Mouse (Mus musculus): ENCODE data around the gene Rundc1. TPM values are rescaled to one million over a fixed set of nuclear protein-coding genes. Genes with fewer than 3 reads are reported as not detected.
"Not testable (repeated sequence)": the region's sequence is repeated elsewhere in the genome, so short reads cannot be mapped to it uniquely, and the experiment has no call there.

The Rundc1 gene
- polyA plus RNA-seq, 1 experiment from 2014 or later = 30.7 TPM

GRCm38 (mm10) chr11:101467477-101468262 lies 42.8 kb downstream of the Rundc1 start:
- peak; percentile 72 for ATAC-seq
- Histone ChIP-seq H3K4me2 (ENCODE audit: low read length) (peak overlapping the region; percentile 86), H3K36me3 (ENCODE audit: control insufficient read depth, insufficient read depth, low read length) (no peaks in the 10 kb centered on the region; the same call in 1 of the 2 replicates), H3K4me1 (ENCODE audit: control insufficient read depth, insufficient read depth, low read depth, low read length) (peaks cover 40% of the 10 kb centered on the region), H3K27me3 (replicated peaks; ENCODE audit: control insufficient read depth, insufficient read depth, low read length) (no peaks in the 10 kb centered on the region), H3K9ac (ENCODE audit: low read depth, low read length) (peak overlapping the region; percentile 89), H3K9me3 (ENCODE audit: control insufficient read depth, low read length) (no peaks in the 10 kb centered on the region), H3K27ac (ENCODE audit: low read depth, low read length) (peak overlapping the region; percentile 88), H3K4me3 (ENCODE audit: low read length) (peak overlapping the region; percentile 86)
- under 1% methylated on average over 52 of the region's 54 CpGs for WGBS

- peak overlapping the region; percentile 88 for H3K27ac ChIP-seq (ENCODE audit: low read depth, low read length)
- no peaks in the 10 kb centered on the region; the same call in 1 of the 2 replicates for H3K36me3 ChIP-seq (ENCODE audit: control insufficient read depth, insufficient read depth, low read length)
- H3K4me1 ChIP-seq (ENCODE audit: control insufficient read depth, insufficient read depth, low read depth, low read length) = peaks cover 34% of the 10 kb centered on the region
- H3K27me3 ChIP-seq (replicated peaks; ENCODE audit: control insufficient read depth, insufficient read depth, low read length) = no peaks in the 10 kb centered on the region
- peak overlapping the region; percentile 86 for H3K4me3 ChIP-seq (ENCODE audit: low read length)
- peak; percentile 45 for ATAC-seq
- no peaks in the 10 kb centered on the region for H3K9me3 ChIP-seq (ENCODE audit: control insufficient read depth, low read length)
- peak overlapping the region; percentile 89 for H3K9ac ChIP-seq (ENCODE audit: low read depth, low read length)
- H3K4me2 ChIP-seq (ENCODE audit: low read length) = peak overlapping the region; percentile 86
- WGBS = under 1% methylated on average over 24 of the region's 31 CpGs
Observed at GRCm38 (mm10) chr11:101468263-101468688, 43.4 kb downstream of the Rundc1 start.

- 3% methylated on average over 13 of the region's 13 CpGs for WGBS
Observed at GRCm38 (mm10) chr11:101468731-101469130, 43.8 kb downstream of the Rundc1 start.

GRCm38 (mm10) chr11:101469155-101469554 lies 44.3 kb downstream of the Rundc1 start:
- Histone ChIP-seq H3K27ac (ENCODE audit: low read depth, low read length) (no peak overlapping the region), H3K9me3 (ENCODE audit: control insufficient read depth, low read length) (no peaks in the 10 kb centered on the region), H3K4me1 (ENCODE audit: control insufficient read depth, insufficient read depth, low read depth, low read length) (peaks cover 25% of the 10 kb centered on the region), H3K4me3 (ENCODE audit: low read length) (peak overlapping the region; percentile 86), H3K36me3 (ENCODE audit: control insufficient read depth, insufficient read depth, low read length) (no peaks in the 10 kb centered on the region; the same call in 1 of the 2 replicates), H3K27me3 (replicated peaks; ENCODE audit: control insufficient read depth, insufficient read depth, low read length) (no peaks in the 10 kb centered on the region), H3K9ac (ENCODE audit: low read depth, low read length) (peak overlapping the region; percentile 89), H3K4me2 (ENCODE audit: low read length) (peak overlapping the region; percentile 86)
- 52% methylated on average over 4 of the region's 4 CpGs for WGBS
- no peak for ATAC-seq

More at GRCm38 (mm10) chr11:101468731-101469130, 43.8 kb downstream of the Rundc1 start:
- H3K27me3 ChIP-seq (replicated peaks; ENCODE audit: control insufficient read depth, insufficient read depth, low read length) = no peaks in the 10 kb centered on the region
- H3K4me3 ChIP-seq (ENCODE audit: low read length) = peak overlapping the region; percentile 86
- no peaks in the 10 kb centered on the region; the same call in 1 of the 2 replicates for H3K36me3 ChIP-seq (ENCODE audit: control insufficient read depth, insufficient read depth, low read length)
- no peak for ATAC-seq
- H3K27ac ChIP-seq (ENCODE audit: low read depth, low read length) = peak overlapping the region; percentile 88
- peak overlapping the region; percentile 89 for H3K9ac ChIP-seq (ENCODE audit: low read depth, low read length)
- H3K9me3 ChIP-seq (ENCODE audit: control insufficient read depth, low read length) = no peaks in the 10 kb centered on the region
- H3K4me2 ChIP-seq (ENCODE audit: low read length) = peak overlapping the region; percentile 86
- peaks cover 30% of the 10 kb centered on the region for H3K4me1 ChIP-seq (ENCODE audit: control insufficient read depth, insufficient read depth, low read depth, low read length)

GRCm38 (mm10) chr11:101470206-101470605 lies 45.3 kb downstream of the Rundc1 start:
- H3K9me3 ChIP-seq (ENCODE audit: control insufficient read depth, low read length) = no peaks in the 10 kb centered on the region
- H3K27ac ChIP-seq (ENCODE audit: low read depth, low read length) = no peak overlapping the region
- peak overlapping the region; percentile 23; the same call in 1 of the 2 replicates for H3K9ac ChIP-seq (ENCODE audit: low read depth, low read length)
- peaks cover 22% of the 10 kb centered on the region for H3K4me1 ChIP-seq (ENCODE audit: control insufficient read depth, insufficient read depth, low read depth, low read length)
- H3K27me3 ChIP-seq (replicated peaks; ENCODE audit: control insufficient read depth, insufficient read depth, low read length) = no peaks in the 10 kb centered on the region
- H3K36me3 ChIP-seq (ENCODE audit: control insufficient read depth, insufficient read depth, low read length) = no peaks in the 10 kb centered on the region; the same call in 1 of the 2 replicates
- ATAC-seq = no peak
- H3K4me3 ChIP-seq (ENCODE audit: low read length) = no peak overlapping the region
- peak overlapping the region; percentile 21 for H3K4me2 ChIP-seq (ENCODE audit: low read length)
- WGBS = 23% methylated on average over 7 of the region's 7 CpGs

DNA sequence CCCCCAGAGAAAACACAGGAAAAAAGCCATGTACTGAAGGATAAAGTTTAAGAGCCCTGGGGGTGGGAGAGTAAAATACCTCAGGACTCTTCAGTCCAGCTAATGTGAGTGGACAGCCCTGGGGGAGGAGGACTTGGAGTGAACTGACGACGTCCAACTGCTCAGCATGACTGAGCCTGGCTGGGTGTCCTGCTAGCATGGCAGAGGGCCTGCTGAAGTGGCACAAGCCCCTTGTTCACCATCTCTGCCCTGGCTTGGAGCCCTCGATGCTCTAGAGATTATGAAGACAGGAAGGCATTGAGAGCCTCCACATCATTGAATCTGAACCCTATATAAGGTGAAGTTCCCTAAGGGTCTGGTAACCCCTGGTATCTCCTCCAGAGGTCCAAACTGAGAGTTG lies 47.0 kb downstream of the Rundc1 start:
- Histone ChIP-seq H3K4me3 (ENCODE audit: low read length) (no peak overlapping the region), H3K9ac (ENCODE audit: low read depth, low read length) (no peak overlapping the region), H3K4me1 (ENCODE audit: control insufficient read depth, insufficient read depth, low read depth, low read length) (peaks cover 17% of the 10 kb centered on the region), H3K36me3 (ENCODE audit: control insufficient read depth, insufficient read depth, low read length) (no peaks in the 10 kb centered on the region; the same call in 1 of the 2 replicates), H3K27me3 (replicated peaks; ENCODE audit: control insufficient read depth, insufficient read depth, low read length) (no peaks in the 10 kb centered on the region), H3K9me3 (ENCODE audit: control insufficient read depth, low read length) (no peaks in the 10 kb centered on the region), H3K27ac (ENCODE audit: low read depth, low read length) (0 out of 2 replicates have a peak overlapping the region, but pooled peaks have one; percentile 34), H3K4me2 (ENCODE audit: low read length) (no peak overlapping the region)
- ATAC-seq = no peak
- 41% methylated on average over 3 of the region's 3 CpGs for WGBS

- Histone ChIP-seq H3K4me2 (ENCODE audit: low read length) (no peak overlapping the region), H3K36me3 (ENCODE audit: control insufficient read depth, insufficient read depth, low read length) (no peaks in the 10 kb centered on the region; the same call in 1 of the 2 replicates), H3K4me3 (ENCODE audit: low read length) (no peak overlapping the region), H3K9ac (ENCODE audit: low read depth, low read length) (no peak overlapping the region), H3K27me3 (replicated peaks; ENCODE audit: control insufficient read depth, insufficient read depth, low read length) (no peaks in the 10 kb centered on the region), H3K4me1 (ENCODE audit: control insufficient read depth, insufficient read depth, low read depth, low read length) (peaks cover 16% of the 10 kb centered on the region), H3K27ac (ENCODE audit: low read depth, low read length) (no peak overlapping the region), H3K9me3 (ENCODE audit: control insufficient read depth, low read length) (no peaks in the 10 kb centered on the region)
- 48% methylated on average over 7 of the region's 7 CpGs for WGBS
- ATAC-seq = no peak
Observed at GRCm38 (mm10) chr11:101472336-101472735, 47.5 kb downstream of the Rundc1 start.

GRCm38 (mm10) chr11:101473686-101474085 lies 48.8 kb downstream of the Rundc1 start:
- not testable (repeated sequence) for H3K36me3 ChIP-seq (ENCODE audit: control insufficient read depth, insufficient read depth, low read length); H3K4me3 ChIP-seq (ENCODE audit: low read length); ATAC-seq; H3K27ac ChIP-seq (ENCODE audit: low read depth, low read length); H3K27me3 ChIP-seq (replicated peaks; ENCODE audit: control insufficient read depth, insufficient read depth, low read length); H3K9ac ChIP-seq (ENCODE audit: low read depth, low read length); H3K4me2 ChIP-seq (ENCODE audit: low read length); H3K9me3 ChIP-seq (ENCODE audit: control insufficient read depth, low read length)
- peaks cover 21% of the 10 kb centered on the region for H3K4me1 ChIP-seq (ENCODE audit: control insufficient read depth, insufficient read depth, low read depth, low read length)
- WGBS = 81% methylated on average over 1 of the region's 1 CpGs

DNA sequence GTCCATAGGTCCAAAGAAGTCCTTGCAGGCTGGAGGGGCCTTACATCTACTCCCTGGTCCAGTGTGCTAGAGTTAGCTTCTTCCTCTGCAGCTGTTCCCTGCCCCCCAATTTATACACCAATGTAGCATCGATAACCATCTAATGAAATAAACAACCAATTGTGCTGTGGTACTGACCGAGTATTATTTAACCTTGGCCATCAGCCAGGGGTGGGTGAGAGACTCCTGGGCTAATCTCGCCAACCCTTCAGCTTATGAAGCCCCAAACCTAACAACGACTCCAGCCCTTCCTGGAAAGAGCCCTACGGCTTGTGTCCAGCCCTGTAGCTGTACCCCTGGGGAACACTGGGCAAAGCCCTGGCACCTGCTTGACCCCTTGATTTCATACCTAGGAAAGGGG lies 49.4 kb downstream of the Rundc1 start:
- Histone ChIP-seq H3K27ac (ENCODE audit: low read depth, low read length) (no peak overlapping the region), H3K9ac (ENCODE audit: low read depth, low read length) (no peak overlapping the region), H3K4me1 (ENCODE audit: control insufficient read depth, insufficient read depth, low read depth, low read length) (peaks cover 16% of the 10 kb centered on the region), H3K4me3 (ENCODE audit: low read length) (no peak overlapping the region), H3K36me3 (ENCODE audit: control insufficient read depth, insufficient read depth, low read length) (no peaks in the 10 kb centered on the region; the same call in 1 of the 2 replicates), H3K4me2 (ENCODE audit: low read length) (no peak overlapping the region), H3K27me3 (replicated peaks; ENCODE audit: control insufficient read depth, insufficient read depth, low read length) (no peaks in the 10 kb centered on the region), H3K9me3 (ENCODE audit: control insufficient read depth, low read length) (no peaks in the 10 kb centered on the region)
- no peak for ATAC-seq
- 43% methylated on average over 5 of the region's 5 CpGs for whole genome bisulfite sequencing

Measured in hindbrain, embryonic 16.5 days (tissue).